Mouse (Mus musculus) heart, postnatal 0 days (tissue): ENCODE measurements around the gene Psen2. TPM values are rescaled to one million over a fixed set of nuclear protein-coding genes. Genes with fewer than 3 reads are reported as not detected.

Experiments used
- ATAC-seq: fragments of 200-750 bp; cut with Nextera tagmentation; 2 replicates; pipeline ENCODE4 v1.8.0; 2017; ENCODE audit warnings: low read depth, moderate number of reproducible peaks, moderate library complexity; ENCODE audit not compliant: insufficient read depth
- DNase-seq: peaks from one replicate; pipeline ENCODE4 v3.0.0-alpha.2; 2016; ENCODE audit warnings: low spot score
- H3K27ac ChIP-seq: fragments of 300-500 bp; sonication (generic); 2 replicates; pipeline ENCODE4 v1.5.1; 2014; ENCODE audit warnings: low read depth, mild to moderate bottlenecking
- H3K27me3 ChIP-seq: fragments of 300-500 bp; sonication (generic); 2 replicates; pipeline ENCODE4 v1.6.1; 2014; ENCODE audit warnings: low read length, mixed read lengths; ENCODE audit not compliant: control insufficient read depth, insufficient read depth
- H3K36me3 ChIP-seq: fragments of 300-500 bp; sonication (generic); replicated peaks from 2 replicates; pipeline ENCODE4 v1.6.1; 2014; ENCODE audit warnings: low read length, mixed read lengths; ENCODE audit not compliant: control insufficient read depth, insufficient read depth
- H3K4me1 ChIP-seq: fragments of 300-500 bp; sonication (generic); 2 replicates; pipeline ENCODE4 v1.6.1; 2014; ENCODE audit warnings: antibody characterized with exemption; ENCODE audit not compliant: control insufficient read depth, insufficient read depth
- H3K4me2 ChIP-seq: fragments of 300-500 bp; sonication (generic); 2 replicates; pipeline ENCODE4 v1.6.1; 2014; ENCODE audit warnings: low read depth, mild to moderate bottlenecking, low read length, moderate library complexity
- H3K4me3 ChIP-seq: fragments of 300-500 bp; sonication (generic); 2 replicates; pipeline ENCODE4 v1.5.1; 2014; ENCODE audit warnings: low read depth, low read length
- H3K9ac ChIP-seq: fragments of 300-500 bp; sonication (generic); replicated peaks from 2 replicates; pipeline ENCODE4 v1.6.1; 2014; ENCODE audit warnings: low read depth, low read length, mixed read lengths
- H3K9me3 ChIP-seq: fragments of 300-500 bp; sonication (generic); replicated peaks from 2 replicates; pipeline ENCODE4 v1.6.1; 2016; ENCODE audit warnings: low read length; ENCODE audit not compliant: control insufficient read depth
- CTCF ChIP-seq: IDR thresholded peaks from 2 replicates; pipeline ENCODE4 v1.5.1; 2016; ENCODE audit warnings: antibody characterized with exemption, control low read depth, low read depth
- EP300 ChIP-seq: IDR thresholded peaks from 2 replicates; pipeline ENCODE4 v1.6.1; 2016; ENCODE audit warnings: antibody characterized with exemption, low read depth
- WGBS: fragments of 180-500 bp; shearing (Covaris S2); extraction: QIAGEN DNeasy Blood & Tissue Kit; methylation state at CpG from one replicate; pipeline ENCODE4 v1.1.7; 2014; 5-methylcytosine and 5-hydroxymethylcytosine counted together
- polyA plus RNA-seq: library from polyadenylated mRNA; unstranded; fragments of >200 nt; fragmentation: Nextera tagmentation; extraction: Ambion mirVana; gene quantifications from 2 replicates; pipeline ENCODE4 v1.2.1, GENCODE M21; 2015
- total RNA-seq: library from RNA; depleted of rRNA; stranded (reverse); fragments of >200 nt; gene quantifications from 2 replicates; pipeline ENCODE4 v1.2.3, GENCODE M21; 2014; ENCODE audit warnings: low replicate concordance

Gene Psen2
- total and polyA plus RNA-seq, 2 experiments from 2014 or later: 16.4 to 33.3 TPM

DNA sequence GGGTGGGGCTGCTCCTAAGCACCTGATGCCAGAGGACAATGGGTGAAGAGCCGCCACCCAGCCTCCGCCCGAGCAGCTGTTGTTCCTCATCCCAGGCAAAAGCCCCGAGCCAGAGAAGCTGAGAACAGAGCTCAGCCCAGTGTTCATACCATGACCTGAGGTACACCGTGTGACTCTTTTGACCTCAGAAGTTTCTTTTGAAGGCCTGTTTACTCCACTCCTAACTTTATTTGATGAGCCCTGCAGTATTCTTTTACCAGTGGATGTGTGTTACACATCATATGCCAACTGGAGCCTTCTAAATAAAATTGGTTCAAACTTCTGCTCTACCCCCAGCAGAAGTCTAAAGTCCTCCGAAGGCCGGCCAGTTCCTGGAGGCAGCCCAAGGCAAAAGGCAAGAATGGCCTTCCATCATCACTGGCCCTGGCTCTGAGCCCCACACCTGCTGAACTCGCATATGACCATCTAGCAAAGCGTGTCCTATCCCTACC, 52.4 kb downstream of the Psen2 start:
- H3K4me1 ChIP-seq: peaks cover 16% of the 10 kb centered on the region
- no peak overlapping the region for H3K4me2 ChIP-seq
- H3K27me3 ChIP-seq: no peaks in the 10 kb centered on the region
- no peaks in the 10 kb centered on the region for H3K36me3 ChIP-seq
- H3K4me3 ChIP-seq: no peak overlapping the region
- no peak overlapping the region for H3K9ac ChIP-seq
- 79% methylated on average over 9 of the region's 9 CpGs for WGBS
- H3K27ac ChIP-seq: peak overlapping the region; percentile 87
- ATAC-seq (peak; percentile 21), DNase-seq (no peak)
- no peak for TF ChIP-seq CTCF
- no peak for TF ChIP-seq EP300
- H3K9me3 ChIP-seq: no peaks in the 10 kb centered on the region

DNA sequence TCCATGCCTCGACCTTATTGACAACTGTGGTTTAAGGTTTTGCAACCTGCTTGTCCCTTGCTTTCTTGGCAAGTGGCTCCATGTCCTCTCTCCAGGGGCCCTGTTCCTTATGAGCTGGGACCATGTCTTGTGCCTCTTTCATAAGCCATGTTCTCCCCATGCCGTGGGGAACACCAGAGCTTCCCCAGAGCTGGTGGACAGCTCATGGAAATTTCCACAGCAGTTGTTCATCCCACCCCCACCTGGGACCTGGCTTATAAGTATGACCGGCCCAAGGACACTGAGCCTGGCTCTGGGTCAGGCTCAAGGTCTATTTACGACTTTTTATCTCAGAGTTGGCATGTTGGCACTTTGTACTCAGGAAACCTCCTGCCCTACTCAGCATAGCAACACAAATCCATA, 53.2 kb downstream of the Psen2 start:
- H3K9ac ChIP-seq: no peak overlapping the region
- 0 out of 2 replicates have a peak, but pooled peaks cover 2% of the 10 kb centered on the region for H3K9me3 ChIP-seq
- no peak overlapping the region for H3K4me2 ChIP-seq
- no peaks in the 10 kb centered on the region for H3K36me3 ChIP-seq
- H3K27me3 ChIP-seq: no peaks in the 10 kb centered on the region
- peak overlapping the region; percentile 87 for H3K27ac ChIP-seq
- peaks cover 16% of the 10 kb centered on the region for H3K4me1 ChIP-seq
- 34% methylated on average over 4 of the region's 4 CpGs for WGBS
- peak; percentile 91 for ATAC-seq
- H3K4me3 ChIP-seq: no peak overlapping the region
- peak; percentile 70 for DNase-seq
- TF ChIP-seq EP300 (peak; percentile 87), CTCF (no peak)

GRCm38 (mm10) chr1:180208370-180208769, 54.9 kb downstream of the Psen2 start:
- TF ChIP-seq CTCF: no peak
- TF ChIP-seq EP300: no peak
- ATAC-seq: no peak
- no peaks in the 10 kb centered on the region for H3K27me3 ChIP-seq
- H3K36me3 ChIP-seq: no peaks in the 10 kb centered on the region
- peaks cover 16% of the 10 kb centered on the region for H3K4me1 ChIP-seq
- no peak overlapping the region for H3K27ac ChIP-seq
- 71% methylated on average over 3 of the region's 3 CpGs for WGBS
- no peak for DNase-seq
- 0 out of 2 replicates have a peak, but pooled peaks cover 13% of the 10 kb centered on the region for H3K9me3 ChIP-seq
- H3K9ac ChIP-seq: no peak overlapping the region
- H3K4me2 ChIP-seq: no peak overlapping the region
- H3K4me3 ChIP-seq: no peak overlapping the region

DNA sequence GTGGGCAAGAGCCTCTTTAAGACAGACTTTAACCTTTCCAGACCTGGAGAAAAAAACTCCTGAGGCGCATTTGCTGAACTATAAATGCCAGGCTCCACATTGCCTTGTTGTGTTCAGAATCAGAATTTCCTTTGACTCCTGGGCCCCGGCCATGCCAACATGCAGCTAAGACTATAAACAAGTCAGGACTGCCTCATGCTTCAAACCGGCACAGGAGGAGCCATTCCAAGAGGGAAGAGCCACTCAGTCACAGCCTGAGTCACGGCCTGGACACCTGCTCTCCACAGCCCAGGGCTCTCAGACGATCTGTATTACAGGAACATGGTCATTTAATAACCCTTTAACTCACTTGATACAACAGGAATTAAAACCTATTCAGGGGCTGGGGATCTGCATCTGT, 62.5 kb downstream of the Psen2 start:
- no peak overlapping the region for H3K9ac ChIP-seq
- no peak overlapping the region for H3K4me2 ChIP-seq
- TF ChIP-seq EP300: no peak
- TF ChIP-seq CTCF: no peak
- H3K4me3 ChIP-seq: no peak overlapping the region
- no peak for ATAC-seq
- H3K27me3 ChIP-seq: no peaks in the 10 kb centered on the region
- H3K27ac ChIP-seq: no peak overlapping the region
- 67% methylated on average over 5 of the region's 5 CpGs for WGBS
- DNase-seq: no peak
- 0 out of 2 replicates have a peak, but pooled peaks cover 13% of the 10 kb centered on the region for H3K9me3 ChIP-seq
- H3K36me3 ChIP-seq: no peaks in the 10 kb centered on the region
- peaks cover 2% of the 10 kb centered on the region; the same call in 1 of the 2 replicates for H3K4me1 ChIP-seq

DNA sequence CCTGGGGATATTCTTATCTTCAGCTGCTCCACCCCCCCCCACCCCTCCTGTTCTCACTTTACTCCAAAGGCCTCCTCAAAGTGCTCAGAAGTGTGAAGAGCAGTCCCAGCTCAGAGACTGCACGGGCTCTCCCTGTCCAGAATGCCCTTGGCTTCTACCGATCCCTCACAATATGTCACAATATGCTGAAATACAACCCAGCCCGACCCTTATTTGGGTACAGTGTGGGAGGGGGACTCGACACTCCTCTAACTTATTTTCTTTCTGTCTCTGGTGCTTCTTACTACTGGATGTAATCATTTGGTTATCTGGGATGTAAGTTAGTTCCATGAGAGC, 63.6 kb downstream of the Psen2 start:
- ATAC-seq (no peak), DNase-seq (no peak)
- no peak for TF ChIP-seq EP300
- TF ChIP-seq CTCF: no peak
- WGBS: 52% methylated on average over 4 of the region's 4 CpGs
- Histone ChIP-seq H3K27ac (no peak overlapping the region), H3K4me2 (no peak overlapping the region), H3K9ac (no peak overlapping the region), H3K4me3 (no peak overlapping the region), H3K36me3 (no peaks in the 10 kb centered on the region), H3K4me1 (peaks cover 2% of the 10 kb centered on the region; the same call in 1 of the 2 replicates), H3K9me3 (0 out of 2 replicates have a peak, but pooled peaks cover 7% of the 10 kb centered on the region), H3K27me3 (no peaks in the 10 kb centered on the region)

GRCm38 (mm10) chr1:180198959-180199714, 64.1 kb downstream of the Psen2 start, which contains the start of gene Coq8a:
TSS of gene Coq8a (minus strand) at chr1:180199602.
- no peak for TF ChIP-seq EP300
- no peak for TF ChIP-seq CTCF
- 48% methylated on average over 4 of the region's 4 CpGs for WGBS
- DNase-seq: no peak
- Histone ChIP-seq H3K27ac (no peak within 1 kb of the TSS), H3K9me3 (0 out of 2 replicates have a peak, but pooled peaks cover 1% of the 10 kb centered on the region), H3K4me1 (peaks cover 2% of the 10 kb centered on the region; the same call in 1 of the 2 replicates), H3K4me2 (no peak within 1 kb of the TSS), H3K4me3 (no peak within 1 kb of the TSS), H3K27me3 (no peaks in the 10 kb centered on the region), H3K36me3 (no peaks in the 10 kb centered on the region), H3K9ac (no peak within 1 kb of the TSS)
- ATAC-seq: no peak
